Mouse (Mus musculus) urinary bladder, postnatal 4 days (tissue): ENCODE measurements around the gene Rabep2.
A peak's percentile ranks its signal among the peaks of the same experiment; 100 is the strongest.

Source experiments
- DNase-seq, 2 experiments: peaks; one replicate each; pipeline ENCODE4 v3.0.0; 2021 to 2022; ENCODE audit warnings: low spot score in 2 of 2

Rabep2 gene

GRCm38 (mm10) chr7:126434726-126435125 is 6.2 kb downstream of the Rabep2 start:
- no peak for DNase-seq

GRCm38 (mm10) chr7:126435801-126436200 is 7.2 kb downstream of the Rabep2 start:
- DNase-seq: no peak

GRCm38 (mm10) chr7:126436851-126437250 is 8.3 kb downstream of the Rabep2 start:
- DNase-seq: peak in 1 of 2 experiments; percentile 77

DNA sequence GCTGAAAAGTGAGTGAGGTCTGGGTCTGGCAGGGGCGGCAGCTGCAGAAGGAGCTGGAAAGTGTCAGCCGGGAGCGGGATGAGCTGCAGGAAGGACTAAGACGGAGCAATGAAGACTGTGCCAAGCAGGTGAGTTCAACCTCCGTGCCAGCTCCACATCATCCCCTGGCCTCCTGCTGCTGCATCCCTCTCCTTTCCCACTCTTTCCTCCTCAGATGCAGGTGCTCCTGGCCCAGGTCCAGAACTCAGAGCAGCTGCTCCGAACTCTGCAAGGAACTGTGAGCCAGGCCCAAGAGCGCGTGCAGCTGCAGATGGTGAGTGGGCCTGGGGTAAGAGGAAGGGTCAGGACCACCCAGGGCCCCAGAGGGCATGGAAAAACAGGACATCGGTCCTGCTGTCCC is 11.6 kb downstream of the Rabep2 start:
- DNase-seq: no peak

DNA sequence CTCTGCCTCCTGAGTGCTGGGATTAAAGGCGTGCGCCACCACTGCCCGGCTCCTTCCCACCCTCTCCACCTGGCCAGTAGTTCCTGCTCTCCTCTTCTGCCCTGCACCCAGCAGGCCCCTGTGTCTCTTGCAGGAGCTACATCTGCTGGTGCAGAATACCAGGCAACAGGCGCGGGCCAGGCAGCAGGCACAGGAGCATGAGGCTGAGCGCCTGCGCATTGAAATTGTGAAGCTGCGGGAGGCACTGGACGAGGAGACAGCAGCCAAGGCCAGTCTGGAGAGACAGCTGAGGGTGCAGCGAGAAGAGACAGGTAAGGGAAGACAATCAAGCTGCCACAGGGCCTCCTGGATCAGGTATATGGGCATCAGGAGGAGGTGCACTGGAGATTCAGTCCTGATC is 15.4 kb downstream of the Rabep2 start:
- DNase-seq: no peak

DNA sequence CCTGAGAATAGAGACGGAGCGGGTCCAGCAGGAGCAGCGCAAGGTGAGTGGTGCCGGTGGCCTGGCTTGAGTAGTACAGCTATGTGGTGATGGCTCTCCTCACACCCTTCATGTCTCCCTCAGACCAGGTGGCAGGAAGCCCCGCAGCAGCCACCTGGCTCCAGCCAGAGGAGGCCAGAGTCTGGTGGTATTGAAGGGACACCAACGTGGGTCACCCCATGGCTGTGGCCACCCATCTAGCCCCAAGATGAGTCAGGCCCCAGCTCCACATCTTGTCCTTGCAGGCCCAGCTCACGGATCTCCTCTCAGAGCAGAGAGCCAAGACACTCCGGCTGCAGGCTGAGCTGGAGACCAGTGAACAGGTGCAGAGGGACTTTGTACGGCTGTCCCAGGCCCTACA is 16.0 kb downstream of the Rabep2 start:
- no peak for DNase-seq

GRCm38 (mm10) chr7:126445104-126445815 is 16.7 kb downstream of the Rabep2 start:
- DNase-seq: no peak

DNA sequence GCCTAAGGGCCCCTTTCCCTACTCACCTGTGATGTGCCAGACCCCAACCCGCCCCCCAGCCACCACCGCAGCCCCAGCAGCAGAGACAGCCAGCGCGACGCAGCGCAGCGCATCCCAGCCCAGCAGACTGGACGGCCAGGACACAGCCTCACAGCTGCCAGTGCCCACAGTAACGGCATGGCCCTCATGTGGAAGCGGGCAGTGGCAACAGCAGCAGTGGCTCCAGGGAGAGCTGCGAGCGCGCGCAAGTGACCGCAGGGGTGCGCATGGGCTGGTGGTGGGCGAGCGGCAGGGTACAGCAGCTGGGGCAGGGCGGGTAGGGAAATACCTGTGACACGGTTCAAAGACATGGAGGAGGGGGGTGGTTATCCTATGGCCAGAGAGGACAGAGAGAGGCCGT is 17.7 kb downstream of the Rabep2 start:
- no peak for DNase-seq

DNA sequence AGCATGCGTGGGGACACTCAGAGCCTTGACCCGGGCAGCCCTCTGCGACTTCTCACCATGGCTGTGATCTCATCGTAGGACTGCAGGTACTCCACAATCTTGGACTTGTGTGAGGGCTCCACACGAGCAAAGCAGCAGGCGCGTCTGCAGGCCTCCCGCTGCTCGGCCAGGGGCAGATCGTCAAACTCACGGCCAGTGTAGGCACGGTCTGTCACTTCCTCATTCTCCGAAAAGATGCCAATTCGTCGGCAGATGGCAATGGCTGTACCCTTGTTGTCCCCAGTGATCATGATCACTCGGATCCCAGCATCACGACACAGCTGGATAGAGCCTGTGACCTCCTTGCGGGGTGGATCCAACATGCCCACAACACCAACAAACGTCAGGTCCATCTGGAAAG is 19.9 kb downstream of the Rabep2 start:
- DNase-seq: no peak

DNA sequence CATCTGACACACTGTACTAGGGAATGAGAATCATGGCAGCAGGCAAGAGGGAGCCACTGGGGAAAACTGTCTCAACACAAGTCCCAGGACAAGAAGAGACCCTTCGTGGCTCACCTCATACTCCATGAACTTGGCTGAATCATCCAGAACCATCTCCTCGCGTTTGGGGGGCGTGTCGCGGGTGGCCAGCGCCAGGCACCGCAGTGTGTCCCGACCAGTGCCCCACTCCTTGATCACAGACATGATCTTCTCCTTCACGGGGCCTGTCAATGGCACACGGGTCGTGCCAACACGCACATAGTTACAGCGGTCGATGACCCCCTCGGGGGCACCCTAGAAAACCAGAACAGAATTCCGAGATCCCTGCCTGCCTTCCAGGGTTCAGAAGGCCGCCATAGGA is 21.4 kb downstream of the Rabep2 start:
- DNase-seq: no peak

- no peak for DNase-seq
Observed at GRCm38 (mm10) chr7:126450641-126451040, 22.1 kb downstream of the Rabep2 start.

DNA sequence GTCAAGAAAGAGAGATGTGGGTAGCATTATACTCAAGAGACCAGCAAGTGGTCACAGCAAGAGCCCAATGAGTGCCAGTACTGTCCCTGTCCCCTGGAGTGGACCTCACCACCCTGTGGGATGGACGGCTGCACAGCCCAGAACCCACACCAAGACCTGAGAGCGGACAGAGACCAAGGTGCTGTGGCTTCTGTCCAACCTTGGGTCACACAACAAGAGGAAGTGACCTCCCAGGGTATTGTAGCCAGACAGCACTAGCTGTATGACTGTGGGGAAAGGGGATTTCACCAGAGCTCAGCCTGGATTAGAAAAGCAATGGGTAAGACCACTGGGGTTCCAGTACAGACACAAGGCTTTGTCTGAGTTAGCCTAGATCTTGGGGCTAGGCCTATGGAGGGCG is 23.7 kb downstream of the Rabep2 start:
- no peak for DNase-seq

DNA sequence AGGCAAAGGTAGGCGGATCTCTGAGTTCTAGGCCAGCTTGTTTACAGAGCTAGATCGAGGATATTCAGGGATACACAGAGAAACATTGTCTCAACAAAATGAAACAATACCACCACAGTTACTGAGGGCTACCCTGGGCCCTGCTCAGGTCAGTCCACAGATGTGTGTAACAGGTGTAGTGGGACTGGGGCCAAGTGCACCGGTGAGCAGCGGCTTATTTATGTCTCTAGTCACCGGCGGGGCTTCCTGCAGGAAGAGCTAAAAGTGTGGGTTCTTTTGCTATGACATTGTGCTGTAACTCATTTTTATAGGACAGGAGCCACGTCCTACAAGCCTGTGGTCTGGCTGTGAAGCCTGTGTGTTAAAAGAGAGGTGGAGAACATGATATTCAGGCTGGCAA is 25.3 kb downstream of the Rabep2 start:
- no peak for DNase-seq

GRCm38 (mm10) chr7:126455242-126455641 is 26.7 kb downstream of the Rabep2 start:
- DNase-seq: no peak

GRCm38 (mm10) chr7:126456382-126457266 is 28.1 kb downstream of the Rabep2 start:
- no peak for DNase-seq

DNA sequence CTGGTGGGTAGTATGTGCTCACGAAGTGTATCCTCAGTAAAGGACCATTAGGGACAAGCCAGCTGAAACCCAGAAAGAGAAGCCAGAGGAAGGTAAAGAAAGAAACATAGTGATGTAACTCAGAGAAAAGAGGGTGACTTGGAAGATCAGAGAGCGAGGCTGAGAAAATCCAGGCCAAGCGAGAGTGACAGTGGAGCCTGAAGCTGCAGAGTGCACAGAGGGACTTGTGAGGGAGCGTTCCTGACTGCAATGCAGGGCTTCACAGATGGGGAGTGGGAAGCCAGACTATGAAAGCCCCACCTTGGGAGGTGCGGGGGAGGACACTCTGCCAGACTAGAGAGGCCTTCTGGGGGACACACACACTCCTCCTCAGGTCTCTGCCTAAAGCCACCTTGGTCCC is 29.7 kb downstream of the Rabep2 start:
- no peak for DNase-seq

- DNase-seq: no peak
Observed at GRCm38 (mm10) chr7:126458844-126459618, 30.5 kb downstream of the Rabep2 start.

GRCm38 (mm10) chr7:126460623-126461399 is 32.3 kb downstream of the Rabep2 start:
- DNase-seq: no peak

GRCm38 (mm10) chr7:126461626-126462025 is 33.1 kb downstream of the Rabep2 start:
- no peak for DNase-seq

DNA sequence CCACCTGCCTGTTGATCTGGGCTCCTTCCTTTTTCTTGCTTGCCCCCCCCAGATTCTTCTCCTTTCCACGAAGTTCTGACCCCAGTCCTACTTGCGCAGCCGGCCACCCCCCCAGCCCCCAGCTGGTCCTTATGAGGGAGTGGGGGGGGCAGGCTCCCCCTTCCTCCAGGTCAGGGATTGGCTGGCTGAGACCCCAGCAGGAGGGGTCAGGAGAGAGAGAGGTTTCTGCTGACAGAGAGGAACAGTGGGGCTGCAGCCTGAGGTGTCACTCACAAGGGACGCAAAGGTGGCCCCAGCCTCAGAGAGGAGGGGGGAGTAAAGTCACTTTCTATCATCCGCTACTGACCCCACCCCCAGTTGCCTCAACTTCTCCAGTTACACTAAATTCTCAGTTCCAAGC is 34.4 kb downstream of the Rabep2 start, which contains the start of gene Atp2a1:
TSS of gene Atp2a1 (minus strand) at position 105 of the 400 bp plus-strand sequence.
- DNase-seq: no peak

DNA sequence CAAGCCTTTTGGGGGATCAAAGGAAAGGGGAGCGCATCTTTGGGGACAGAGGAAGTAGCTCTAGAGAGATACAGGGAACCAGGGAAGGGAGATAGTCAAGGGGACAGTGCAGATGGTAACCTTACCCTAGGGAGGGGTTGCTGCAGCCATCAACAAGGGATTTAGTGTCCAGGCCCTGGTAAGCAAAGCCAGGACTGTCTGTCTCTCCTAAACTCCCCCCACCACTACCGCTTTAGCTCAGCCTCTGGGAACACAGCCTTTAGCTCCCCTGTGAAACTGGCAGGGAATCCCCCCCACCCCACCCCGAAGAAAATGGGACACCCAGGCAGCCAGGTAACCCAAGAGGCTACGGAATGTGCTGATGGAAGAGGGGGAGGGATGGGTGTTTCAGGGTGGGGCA is 35.0 kb downstream of the Rabep2 start:
- DNase-seq: no peak
